Mouse (Mus musculus) heart, embryonic 16.5 days (tissue): Measurements from ENCODE around the gene Hnmt. TPM values are rescaled to one million over a fixed set of nuclear protein-coding genes. Genes with fewer than 3 reads are reported as not detected.
"Not testable (repeated sequence)": the region's sequence is repeated elsewhere in the genome, so short reads cannot be mapped to it uniquely, and the experiment has no call there.

Experiments used
- ATAC-seq: fragments of 200-750 bp; cut with Nextera tagmentation; replicated peaks from 2 replicates; pipeline ENCODE4 v1.8.0; 2017; ENCODE audit warnings: moderate number of reproducible peaks; ENCODE audit not compliant: insufficient read depth, low FRiP score; ENCODE audit errors: extremely low read depth
- H3K27ac ChIP-seq: fragments of 300-500 bp; sonication (generic); 2 replicates; pipeline ENCODE4 v1.5.1; 2014; ENCODE audit warnings: mild to moderate bottlenecking, low read length, control low read depth, moderate library complexity
- H3K27me3 ChIP-seq: fragments of 300-500 bp; sonication (generic); 2 replicates; pipeline ENCODE4 v1.6.1; 2014; ENCODE audit warnings: low read length, mixed read lengths; ENCODE audit not compliant: control insufficient read depth, insufficient read depth
- H3K36me3 ChIP-seq: fragments of 300-500 bp; sonication (generic); 2 replicates; pipeline ENCODE4 v1.6.1; 2014; ENCODE audit not compliant: control insufficient read depth, insufficient read depth
- H3K4me1 ChIP-seq: fragments of 300-500 bp; sonication (generic); 2 replicates; pipeline ENCODE4 v1.6.1; 2014; ENCODE audit warnings: low read length, mixed read lengths; ENCODE audit not compliant: control insufficient read depth, insufficient read depth
- H3K4me2 ChIP-seq: fragments of 300-500 bp; sonication (generic); 2 replicates; pipeline ENCODE4 v1.6.1; 2014; ENCODE audit warnings: low read depth, mild to moderate bottlenecking, control low read depth, low read length
- H3K4me3 ChIP-seq: fragments of 300-500 bp; sonication (generic); 2 replicates; pipeline ENCODE4 v1.5.1; 2014; ENCODE audit warnings: mild to moderate bottlenecking, control low read depth, low read length
- H3K9ac ChIP-seq: fragments of 300-500 bp; sonication (generic); 2 replicates; pipeline ENCODE4 v1.6.1; 2014; ENCODE audit warnings: low read length, control low read depth
- H3K9me3 ChIP-seq: fragments of 300-500 bp; sonication (generic); replicated peaks from 2 replicates; pipeline ENCODE4 v1.6.1; 2016; ENCODE audit warnings: low read length; ENCODE audit not compliant: control insufficient read depth
- WGBS: fragments of 180-500 bp; shearing (Covaris S2); extraction: QIAGEN DNeasy Blood & Tissue Kit; methylation state at CpG from one replicate; pipeline ENCODE4 v1.1.7; 2014; 5-methylcytosine and 5-hydroxymethylcytosine counted together
- polyA plus RNA-seq: library from polyadenylated mRNA; unstranded; fragments of >200 nt; fragmentation: Nextera tagmentation; extraction: Ambion mirVana; gene quantifications from 2 replicates; pipeline ENCODE4 v1.2.1, GENCODE M21; 2015

Gene Hnmt
- polyA plus RNA-seq, 1 experiment from 2014 or later, result 5.0 TPM

DNA sequence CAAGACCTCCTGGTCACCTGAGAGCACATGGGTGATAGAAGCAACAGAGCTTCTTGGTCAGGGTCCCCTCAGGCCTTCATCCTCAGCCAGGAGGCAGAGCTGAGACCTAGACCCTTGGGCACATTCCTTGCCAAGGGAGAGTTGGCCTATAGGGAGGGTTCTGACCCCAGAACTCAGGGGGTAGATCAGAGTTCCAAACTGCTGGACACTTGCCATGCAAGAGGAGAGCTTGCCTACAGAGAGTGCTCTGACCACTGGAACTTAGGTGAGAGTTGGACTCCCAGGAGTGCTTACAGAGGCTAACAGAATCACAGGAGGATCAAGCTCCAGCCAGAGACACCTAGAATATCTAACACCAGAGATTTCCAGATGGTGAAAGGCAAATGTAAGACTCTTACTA is 29.8 kb downstream of the Hnmt start:
- ATAC-seq, H3K9ac ChIP-seq, H3K4me3 ChIP-seq, H3K9me3 ChIP-seq, H3K4me2 ChIP-seq, H3K4me1 ChIP-seq, H3K36me3 ChIP-seq, H3K27me3 ChIP-seq, H3K27ac ChIP-seq: not testable (repeated sequence)

DNA sequence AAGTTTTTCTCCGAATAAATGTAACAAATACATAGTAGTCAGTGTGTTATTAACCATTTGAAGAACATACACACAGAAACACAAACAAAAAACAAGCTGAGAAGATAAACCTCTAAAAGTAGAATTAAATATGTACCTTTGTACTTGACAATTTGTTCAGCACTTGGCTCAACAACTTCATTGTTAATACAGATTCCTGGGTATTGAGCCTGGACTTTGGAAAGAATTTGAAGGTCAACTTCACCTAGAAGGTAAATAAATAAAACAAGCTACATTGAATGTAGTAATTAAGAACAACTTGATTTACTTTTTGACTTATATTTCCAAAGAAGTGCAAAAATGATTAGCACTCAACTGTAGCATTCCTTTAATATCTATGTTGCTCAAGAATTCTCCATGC is 30.2 kb downstream of the Hnmt start:
- H3K36me3 ChIP-seq, result no peaks in the 10 kb centered on the region
- no peak overlapping the region for H3K9ac ChIP-seq
- 74% methylated on average over 1 of the region's 1 CpGs for WGBS
- H3K4me3 ChIP-seq, result no peak overlapping the region
- H3K27ac ChIP-seq, result no peak overlapping the region
- no peak for ATAC-seq
- no peaks in the 10 kb centered on the region for H3K4me1 ChIP-seq
- no peak overlapping the region for H3K4me2 ChIP-seq
- no peaks in the 10 kb centered on the region for H3K27me3 ChIP-seq
- no peaks in the 10 kb centered on the region for H3K9me3 ChIP-seq

DNA sequence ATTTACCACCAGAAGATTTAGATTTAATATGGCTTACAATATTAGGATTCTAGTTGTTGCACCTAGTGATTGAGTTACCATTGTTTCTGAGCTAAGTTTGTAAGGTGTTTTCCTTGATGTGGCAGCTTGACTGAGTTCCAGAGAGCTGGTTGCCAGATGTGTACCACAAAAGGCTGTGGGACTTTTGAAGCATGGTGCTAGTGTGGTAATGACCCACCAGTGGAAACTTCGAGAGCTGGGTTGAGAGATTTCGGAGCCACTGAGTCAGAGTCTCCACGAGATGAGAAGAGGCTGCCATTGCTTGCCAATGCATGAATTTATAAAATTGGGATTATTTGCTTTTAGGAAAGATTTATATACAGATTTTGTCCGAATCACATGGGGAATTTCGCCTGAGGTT is 34.2 kb downstream of the Hnmt start:
- Histone ChIP-seq H3K36me3 (no peaks in the 10 kb centered on the region), H3K4me1 (no peaks in the 10 kb centered on the region), H3K9me3 (no peaks in the 10 kb centered on the region), H3K27ac (no peak overlapping the region), H3K9ac (no peak overlapping the region), H3K4me2 (no peak overlapping the region), H3K4me3 (no peak overlapping the region), H3K27me3 (no peaks in the 10 kb centered on the region)
- ATAC-seq, result no peak
- 72% methylated on average over 5 of the region's 5 CpGs for WGBS

DNA sequence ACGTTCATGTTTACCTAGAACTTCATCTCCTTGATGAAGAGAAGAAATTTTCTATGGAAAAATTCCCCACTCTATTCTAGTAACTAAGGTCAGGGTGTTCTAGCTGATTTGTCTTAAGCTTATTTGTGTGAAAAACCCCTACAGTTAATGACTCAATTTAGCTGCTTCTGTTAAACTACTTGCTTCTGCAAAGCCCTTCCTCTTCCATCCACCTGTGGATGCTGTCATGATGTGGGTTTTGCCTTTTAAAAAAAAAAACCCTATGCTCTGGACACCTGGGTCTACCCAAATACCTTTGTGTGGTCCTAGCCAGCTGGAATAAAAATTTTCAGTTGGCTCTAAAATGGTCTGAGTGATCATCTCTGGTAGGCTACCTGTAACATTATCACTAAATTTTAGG is 49.9 kb downstream of the Hnmt start:
- no peak for ATAC-seq
- H3K9me3 ChIP-seq, result no peaks in the 10 kb centered on the region
- no peak overlapping the region for H3K9ac ChIP-seq
- no peak overlapping the region for H3K27ac ChIP-seq
- WGBS, result 64% methylated on average over 1 of the region's 1 CpGs
- no peaks in the 10 kb centered on the region for H3K27me3 ChIP-seq
- H3K4me3 ChIP-seq, result no peak overlapping the region
- H3K4me1 ChIP-seq, result no peaks in the 10 kb centered on the region
- H3K4me2 ChIP-seq, result no peak overlapping the region
- no peaks in the 10 kb centered on the region for H3K36me3 ChIP-seq

DNA sequence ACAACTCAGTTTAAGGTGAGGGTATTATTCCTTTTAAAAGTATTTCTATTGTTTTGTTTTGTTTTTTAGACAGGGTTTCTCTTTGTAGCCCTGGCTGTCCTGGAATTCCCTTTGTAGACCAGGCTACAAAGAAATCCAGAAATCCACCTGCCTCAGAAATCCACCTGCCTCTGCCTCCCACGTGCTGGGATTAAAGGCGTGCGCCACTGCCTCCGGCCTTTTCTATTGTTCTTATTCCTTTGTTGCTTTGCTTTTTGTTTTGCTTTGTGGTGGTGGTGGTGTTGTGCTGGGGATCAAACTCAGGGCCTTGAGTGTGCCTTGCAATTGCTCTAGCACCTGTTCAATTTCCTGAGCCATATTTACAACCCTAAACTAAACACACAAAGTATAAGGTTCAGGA is 50.4 kb downstream of the Hnmt start:
- no peak for ATAC-seq
- H3K36me3 ChIP-seq, result no peaks in the 10 kb centered on the region

DNA sequence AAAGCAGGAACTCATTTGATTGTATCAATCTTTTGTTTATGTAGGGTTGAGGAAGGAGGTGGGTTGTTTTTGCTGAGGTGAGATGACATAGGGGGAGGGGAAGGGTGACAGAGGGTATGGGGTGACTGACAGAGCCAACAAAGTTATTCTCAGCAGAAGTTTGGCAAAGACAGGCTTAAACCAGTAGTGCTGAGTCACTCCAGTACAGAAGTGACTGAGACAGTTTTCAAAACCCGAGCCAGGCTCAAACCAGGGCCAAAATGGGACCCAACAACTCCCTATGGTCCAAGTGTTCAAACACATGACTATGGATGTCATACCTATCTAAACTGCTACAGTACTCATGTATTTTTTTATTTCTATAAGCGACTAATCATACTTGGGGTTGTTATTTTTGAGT is 52.4 kb downstream of the Hnmt start:
- ATAC-seq, result no peak
- Histone ChIP-seq H3K4me1 (no peaks in the 10 kb centered on the region), H3K9me3 (no peaks in the 10 kb centered on the region), H3K27me3 (no peaks in the 10 kb centered on the region), H3K9ac (no peak overlapping the region), H3K36me3 (no peaks in the 10 kb centered on the region), H3K27ac (no peak overlapping the region), H3K4me3 (no peak overlapping the region), H3K4me2 (no peak overlapping the region)
- WGBS, result 50% methylated on average over 2 of the region's 2 CpGs

More for the DNA sequence above, 50.4 kb downstream of the Hnmt start:
- H3K9me3 ChIP-seq, result no peaks in the 10 kb centered on the region
- H3K9ac ChIP-seq, result no peak overlapping the region
- no peak overlapping the region for H3K4me3 ChIP-seq
- no peaks in the 10 kb centered on the region for H3K4me1 ChIP-seq
- no peaks in the 10 kb centered on the region for H3K27me3 ChIP-seq
- H3K27ac ChIP-seq, result no peak overlapping the region
- H3K4me2 ChIP-seq, result no peak overlapping the region
- WGBS, result 85% methylated on average over 4 of the region's 4 CpGs

DNA sequence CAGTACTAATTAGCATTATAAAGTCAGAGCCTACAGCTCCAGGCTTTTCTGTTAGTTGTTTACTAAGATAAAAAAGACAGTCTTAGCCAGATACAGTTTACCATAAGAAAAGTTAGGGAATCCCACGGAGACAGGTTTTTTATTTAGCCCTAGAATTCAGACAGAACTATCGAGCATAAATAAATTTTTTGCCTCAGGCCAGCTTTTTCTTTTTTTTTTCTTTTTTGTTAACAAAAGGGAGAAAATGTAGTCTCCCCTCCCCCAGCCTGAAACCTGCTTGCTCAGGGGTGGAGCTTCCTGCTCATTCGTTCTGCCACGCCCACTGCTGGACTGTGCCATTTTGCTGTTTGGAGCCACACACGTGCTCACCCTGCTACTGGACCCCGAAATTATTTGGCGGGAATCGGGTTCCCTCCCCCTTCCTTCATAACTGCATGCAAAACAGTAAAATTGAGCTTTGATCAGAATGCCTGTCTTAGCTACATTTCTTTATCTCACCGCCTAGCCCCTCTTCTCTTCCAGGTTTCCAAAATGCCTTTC is 59.1 kb downstream of the Hnmt start:
- not testable (repeated sequence) for H3K36me3 ChIP-seq, ATAC-seq, H3K4me2 ChIP-seq, H3K4me1 ChIP-seq, H3K27ac ChIP-seq, H3K4me3 ChIP-seq, H3K9me3 ChIP-seq, H3K9ac ChIP-seq, H3K27me3 ChIP-seq
- 71% methylated on average over 9 of the region's 9 CpGs for WGBS

DNA sequence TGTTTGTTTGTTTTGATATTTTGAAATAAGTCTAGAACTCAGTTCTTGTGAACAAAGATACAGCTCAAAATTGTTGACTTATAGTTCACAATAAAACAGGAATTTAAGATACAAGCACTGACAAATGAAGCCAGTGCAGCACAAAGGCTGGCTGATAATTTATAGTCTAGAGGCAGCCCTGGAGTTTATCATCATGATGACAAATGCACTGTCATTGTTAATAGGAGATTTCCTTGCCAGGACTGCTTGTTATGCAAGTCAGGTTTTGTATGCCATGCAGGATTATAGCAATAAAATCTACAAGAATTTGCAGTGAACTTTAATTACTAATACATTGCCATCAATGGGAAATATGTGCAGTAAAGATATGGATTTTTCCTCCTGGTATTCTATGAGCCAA is 61.9 kb downstream of the Hnmt start:
- Histone ChIP-seq H3K27me3 (no peaks in the 10 kb centered on the region), H3K27ac (no peak overlapping the region), H3K9ac (no peak overlapping the region), H3K4me1 (no peaks in the 10 kb centered on the region), H3K4me3 (no peak overlapping the region), H3K4me2 (no peak overlapping the region), H3K9me3 (no peaks in the 10 kb centered on the region), H3K36me3 (no peaks in the 10 kb centered on the region)
- ATAC-seq, result no peak

DNA sequence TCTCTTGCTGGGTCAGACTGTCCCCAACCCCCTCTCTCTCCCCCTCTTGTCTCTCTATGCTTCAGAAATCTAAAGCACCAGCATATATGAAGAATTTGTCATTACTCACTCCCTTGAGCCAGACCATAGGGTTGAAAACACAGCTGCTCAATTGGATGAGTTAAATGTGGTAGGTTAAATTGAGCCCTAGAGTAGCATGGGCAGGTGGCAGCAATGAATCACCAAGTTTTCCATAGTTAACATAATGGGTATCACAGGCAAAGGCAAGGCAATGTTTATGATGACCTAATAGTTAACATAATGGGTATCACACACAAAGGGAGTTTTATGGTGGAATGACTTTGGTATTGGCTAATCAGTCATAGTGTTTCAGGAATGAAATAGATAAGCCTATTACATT is 65.9 kb downstream of the Hnmt start:
- no peak overlapping the region for H3K9ac ChIP-seq
- no peak overlapping the region for H3K27ac ChIP-seq
- no peak overlapping the region for H3K4me2 ChIP-seq
- no peaks in the 10 kb centered on the region for H3K9me3 ChIP-seq
- no peaks in the 10 kb centered on the region for H3K27me3 ChIP-seq
- no peak overlapping the region for H3K4me3 ChIP-seq
- H3K36me3 ChIP-seq, result no peaks in the 10 kb centered on the region
- no peaks in the 10 kb centered on the region for H3K4me1 ChIP-seq
- ATAC-seq, result no peak

DNA sequence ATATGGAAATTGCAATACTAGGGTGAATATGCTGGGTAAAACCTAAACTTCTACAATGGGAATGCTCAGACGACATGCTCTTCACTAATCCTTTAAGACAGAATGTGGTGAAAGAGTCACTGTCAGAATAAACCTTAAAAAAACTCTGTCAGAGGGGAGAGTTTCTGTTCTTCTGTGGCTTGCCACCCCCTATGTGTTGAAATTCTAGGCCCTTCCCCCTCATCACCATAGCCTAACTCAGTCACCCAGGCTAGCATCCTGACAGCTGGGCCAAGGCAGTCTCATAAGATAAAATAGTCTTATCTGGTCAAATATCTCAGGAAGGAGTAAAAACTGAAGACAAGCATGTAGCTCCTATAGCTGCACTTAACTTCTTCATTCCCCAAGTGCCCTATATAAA is 66.3 kb downstream of the Hnmt start:
- Histone ChIP-seq H3K27ac (no peak overlapping the region), H3K36me3 (no peaks in the 10 kb centered on the region), H3K9me3 (no peaks in the 10 kb centered on the region), H3K4me2 (no peak overlapping the region), H3K27me3 (no peaks in the 10 kb centered on the region), H3K4me1 (no peaks in the 10 kb centered on the region), H3K9ac (no peak overlapping the region), H3K4me3 (no peak overlapping the region)
- no peak for ATAC-seq
- 46% methylated on average over 1 of the region's 1 CpGs for WGBS
